Mouse (Mus musculus): ENCODE measurements around the gene Bend4. TPM values are rescaled to one million over a fixed set of nuclear protein-coding genes. Genes with fewer than 3 reads are reported as not detected.

The Bend4 gene
- total RNA-seq, 2 experiments from 2014 or later = 0.72 to 1.0 TPM

Other genes starting within 250 kb of the Bend4 start
- gene Tmem33, start 167.7 kb downstream of the Bend4 start, total RNA-seq (2014; fragmentation: Nextera tagmentation) = 85.7 and 101 TPM in 2 replicates
- 48.8 and 55.6 TPM in 2 replicates for gene Tmem33, start 167.7 kb downstream of the Bend4 start, total RNA-seq (2017)
- 30.4 and 44.6 TPM in 2 replicates for gene Slc30a9, start 121.4 kb downstream of the Bend4 start, total RNA-seq (2014; fragmentation: Nextera tagmentation)
- gene Slc30a9, start 121.4 kb downstream of the Bend4 start, total RNA-seq (2017) = 23.8 and 36.6 TPM in 2 replicates
- not detected in 2 replicates for gene Shisa3, start 179.6 kb upstream of the Bend4 start, total RNA-seq (2014; fragmentation: Nextera tagmentation)
- not detected in 2 replicates for gene Shisa3, start 179.6 kb upstream of the Bend4 start, total RNA-seq (2017)